Mouse (Mus musculus): Measurements from ENCODE around the gene Efna4.

Gene Efna4

DNA sequence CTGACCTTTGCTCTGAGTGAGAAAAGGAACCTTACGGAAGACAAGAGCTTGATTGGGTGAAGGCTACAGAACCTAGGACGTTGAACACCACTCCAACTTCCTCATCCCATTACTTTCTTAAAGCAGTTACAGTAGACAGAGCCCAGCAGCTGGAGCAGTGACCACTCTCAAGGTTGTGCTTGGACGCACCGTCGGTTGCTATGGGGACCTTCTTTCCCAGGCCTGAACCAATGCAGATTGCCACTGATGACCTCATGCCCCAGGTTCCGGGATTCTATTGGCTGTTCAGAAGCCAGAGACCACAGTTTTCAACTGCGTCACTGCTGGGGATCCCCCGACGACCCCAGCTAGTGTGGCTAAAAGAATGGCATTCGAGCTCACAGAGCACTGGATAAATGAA is 6.9 kb downstream of the Efna4 start:
- DNase-seq (ENCODE audit: low spot score): no peak

GRCm38 (mm10) chr3:89330346-89330745 is 7.5 kb downstream of the Efna4 start:
- no peak for DNase-seq (ENCODE audit: low spot score)

- DNase-seq (ENCODE audit: low spot score): no peak
Measured at GRCm38 (mm10) chr3:89328623-89329022, 9.2 kb downstream of the Efna4 start.

GRCm38 (mm10) chr3:89327371-89327870 is 10.4 kb downstream of the Efna4 start:
- DNase-seq (ENCODE audit: low spot score): no peak

GRCm38 (mm10) chr3:89325882-89326281 is 11.9 kb downstream of the Efna4 start:
- no peak for DNase-seq (ENCODE audit: low spot score)

- DNase-seq (ENCODE audit: low spot score): peak; percentile 76
Measured at GRCm38 (mm10) chr3:89322514-89323165, 15.2 kb downstream of the Efna4 start, which contains the start of gene Efna3. TSS of gene Efna3 (minus strand) at chr3:89322965.

GRCm38 (mm10) chr3:89322131-89322500 is 15.7 kb downstream of the Efna4 start:
- DNase-seq (ENCODE audit: low spot score): no peak

DNA sequence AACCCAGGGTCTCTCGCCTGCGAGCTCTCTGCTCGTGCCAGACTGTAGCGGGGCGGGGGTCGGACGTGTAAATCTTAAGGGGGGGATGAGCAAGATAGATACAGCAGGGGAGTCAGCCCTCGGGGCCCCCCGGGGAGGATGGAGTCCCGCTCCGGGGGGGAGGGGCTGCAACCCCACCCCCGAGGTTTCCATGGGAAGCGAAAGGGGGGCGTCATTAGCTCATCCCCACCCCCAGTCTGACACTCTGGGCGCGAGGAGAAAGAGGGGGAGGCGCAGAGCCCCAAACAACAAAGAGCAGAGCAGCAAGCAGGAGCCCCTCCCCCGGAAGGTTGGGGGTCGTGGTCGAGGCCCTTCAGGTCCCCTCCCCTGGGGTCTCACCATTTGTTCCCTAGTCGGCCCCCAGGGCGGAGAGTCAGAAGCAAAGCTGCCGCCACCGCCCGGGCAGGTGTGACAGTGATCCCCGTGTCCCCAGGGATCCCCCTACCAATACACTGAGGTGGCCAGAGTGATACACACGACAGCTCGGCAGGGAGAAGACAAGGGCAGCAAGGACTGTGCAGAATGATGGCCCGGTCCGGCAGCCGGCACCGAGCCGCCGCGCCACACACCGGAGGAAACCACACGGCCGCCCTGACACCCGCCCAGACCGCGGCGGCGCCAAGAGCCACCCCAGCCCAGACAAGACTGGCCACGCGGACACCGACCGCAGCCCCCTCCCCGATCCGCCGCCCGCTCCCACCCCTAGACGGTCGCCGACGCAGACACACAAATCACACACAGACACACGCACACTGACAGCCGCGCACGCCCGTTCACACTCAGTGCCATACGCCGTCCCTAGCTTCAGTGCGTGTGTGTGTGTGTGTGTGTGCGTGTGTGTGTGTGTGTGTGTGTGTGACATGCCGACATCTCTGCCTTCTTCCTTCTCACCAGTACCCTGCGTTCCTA is 16.4 kb downstream of the Efna4 start:
- DNase-seq (ENCODE audit: low spot score): no peak

DNA sequence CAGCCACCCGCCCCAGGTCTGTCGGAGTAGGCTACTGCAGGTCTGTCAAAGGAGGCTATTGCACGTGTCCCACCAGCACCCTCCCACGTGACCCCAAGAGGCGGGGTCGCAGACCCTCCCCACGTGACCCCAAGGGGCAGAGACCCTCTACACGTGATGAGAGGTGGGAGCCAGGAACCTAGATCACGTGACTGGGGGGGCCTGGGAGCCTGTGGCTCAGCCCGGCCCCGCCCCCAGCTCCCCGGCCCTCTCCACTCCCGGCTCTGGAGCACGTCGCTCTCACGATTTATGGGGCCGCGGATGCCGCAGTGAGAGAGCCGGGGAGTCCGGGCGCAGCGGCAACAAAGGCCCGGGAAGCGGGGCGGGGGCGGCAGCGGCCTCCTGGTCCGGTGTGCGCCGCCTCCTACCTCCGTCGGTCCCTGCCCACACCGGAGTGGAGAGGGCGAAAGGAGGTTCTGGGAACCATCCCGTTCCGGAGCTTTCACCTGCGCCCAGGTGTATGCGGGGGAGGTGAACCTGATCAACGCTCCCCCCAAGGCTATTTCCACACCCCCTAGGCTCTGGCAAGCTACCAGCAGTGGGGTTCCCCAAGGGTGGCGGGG is 17.1 kb downstream of the Efna4 start:
- peak; percentile 29 for DNase-seq (ENCODE audit: low spot score)

GRCm38 (mm10) chr3:89319591-89320350 is 18.1 kb downstream of the Efna4 start:
- DNase-seq (ENCODE audit: low spot score): no peak

GRCm38 (mm10) chr3:89318971-89319590 is 18.7 kb downstream of the Efna4 start:
- DNase-seq (ENCODE audit: low spot score): no peak

GRCm38 (mm10) chr3:89318316-89318715 is 19.5 kb downstream of the Efna4 start:
- no peak for DNase-seq (ENCODE audit: low spot score)

DNA sequence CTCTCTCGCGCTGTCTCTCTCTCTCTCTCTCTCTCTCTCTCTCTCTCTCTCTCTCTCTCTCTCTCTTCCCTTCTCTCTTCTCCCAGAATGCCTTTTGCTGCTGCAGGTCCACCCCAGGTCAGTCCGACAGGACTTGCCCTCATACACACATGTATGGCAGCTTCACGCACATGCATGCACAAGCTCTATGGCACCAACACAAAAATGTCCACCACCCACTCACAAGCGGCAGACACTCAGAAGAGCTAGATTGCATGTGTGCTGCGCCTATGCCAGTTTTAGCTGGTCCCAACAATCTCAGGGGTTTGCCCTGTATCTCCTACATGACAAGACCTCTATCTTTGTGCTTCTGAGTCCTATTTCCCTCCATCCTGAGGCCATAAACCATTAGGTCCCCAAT is 20.6 kb downstream of the Efna4 start:
- no peak for DNase-seq (ENCODE audit: low spot score)

DNA sequence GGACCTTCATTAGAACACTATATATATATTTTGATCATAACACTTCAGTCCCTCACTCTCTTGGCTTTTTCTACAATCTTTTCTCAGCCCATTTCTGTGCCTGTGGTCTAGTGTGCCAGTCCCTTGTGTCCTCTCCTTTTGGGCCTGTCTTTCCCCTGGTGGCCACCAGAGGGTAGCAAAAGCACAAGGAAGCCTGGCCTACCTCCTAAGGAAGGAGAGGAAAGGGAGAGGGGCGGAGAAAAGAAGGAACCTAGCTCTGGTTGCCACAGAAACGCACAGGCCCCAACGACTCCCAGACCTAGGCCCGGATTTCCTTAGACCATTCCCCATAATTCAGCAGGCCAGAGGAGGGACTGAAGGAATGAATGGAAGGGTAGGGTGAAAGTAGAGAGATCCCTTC is 21.0 kb downstream of the Efna4 start:
- DNase-seq (ENCODE audit: low spot score): peak; percentile 90

DNA sequence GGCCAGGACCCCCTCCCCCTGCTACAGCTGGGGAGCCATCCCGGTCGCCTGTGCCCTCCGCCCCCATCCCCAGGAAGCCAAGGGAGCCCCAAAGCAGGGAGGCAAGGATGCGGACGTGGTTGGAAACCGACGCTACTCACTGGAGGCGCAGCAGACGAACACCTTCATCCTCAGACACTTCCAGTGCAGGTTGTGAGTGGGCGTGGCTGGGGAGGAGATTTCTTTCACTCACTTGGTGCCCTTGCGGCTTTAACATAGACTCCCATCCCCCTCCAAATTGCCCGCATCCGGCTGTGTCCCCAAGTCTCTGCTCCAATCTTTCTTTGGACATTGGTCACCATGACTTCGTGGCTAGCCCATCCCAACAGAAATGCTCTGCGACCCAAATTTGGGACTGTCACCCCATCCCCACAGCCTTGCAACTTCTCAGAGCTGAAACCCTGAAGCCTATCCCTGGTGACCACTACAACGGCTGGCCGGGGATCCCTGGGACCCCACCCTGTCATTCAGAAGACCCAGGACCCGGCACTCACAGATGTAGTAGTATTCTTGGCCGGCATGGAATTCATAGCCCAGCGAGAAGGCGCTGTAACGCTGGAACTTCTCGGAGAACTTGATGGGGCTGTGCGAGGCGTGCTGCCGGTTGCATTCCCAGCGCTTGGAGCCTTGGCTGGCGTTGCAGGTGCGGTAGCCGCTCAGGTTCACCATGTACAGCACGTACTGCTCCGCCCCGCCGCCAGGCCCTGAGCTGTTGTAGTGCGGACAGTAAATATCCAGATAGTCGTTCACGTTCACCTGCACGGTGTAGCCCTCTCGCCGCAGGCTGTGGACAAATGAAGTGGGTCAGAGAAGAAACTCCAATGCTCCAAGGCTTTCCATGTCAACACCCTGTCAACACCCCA is 21.6 kb downstream of the Efna4 start:
- DNase-seq (ENCODE audit: low spot score): peak; percentile 30

GRCm38 (mm10) chr3:89315195-89315929 is 22.5 kb downstream of the Efna4 start:
- peak; percentile 79 for DNase-seq (ENCODE audit: low spot score)

DNA sequence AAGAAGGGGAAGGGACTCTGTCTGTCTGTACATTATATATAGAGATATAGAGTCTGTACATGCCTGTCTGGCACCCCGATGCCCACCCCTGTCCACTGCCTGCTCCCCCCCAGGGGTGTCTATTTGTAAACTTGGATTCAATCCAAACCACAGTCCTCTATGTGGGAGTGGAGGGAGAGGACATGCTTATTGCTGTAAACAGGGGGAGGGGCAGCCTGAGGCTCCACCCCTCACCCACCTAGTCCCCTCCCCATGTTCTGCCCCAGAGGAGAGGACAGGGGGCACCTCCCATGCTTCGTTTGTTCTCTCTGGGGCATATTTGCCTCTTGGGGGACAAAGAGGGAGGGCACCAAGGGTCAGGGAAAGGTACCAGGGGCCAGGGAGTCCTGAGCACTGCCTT is 23.0 kb downstream of the Efna4 start:
- no peak for DNase-seq (ENCODE audit: low spot score)

DNA sequence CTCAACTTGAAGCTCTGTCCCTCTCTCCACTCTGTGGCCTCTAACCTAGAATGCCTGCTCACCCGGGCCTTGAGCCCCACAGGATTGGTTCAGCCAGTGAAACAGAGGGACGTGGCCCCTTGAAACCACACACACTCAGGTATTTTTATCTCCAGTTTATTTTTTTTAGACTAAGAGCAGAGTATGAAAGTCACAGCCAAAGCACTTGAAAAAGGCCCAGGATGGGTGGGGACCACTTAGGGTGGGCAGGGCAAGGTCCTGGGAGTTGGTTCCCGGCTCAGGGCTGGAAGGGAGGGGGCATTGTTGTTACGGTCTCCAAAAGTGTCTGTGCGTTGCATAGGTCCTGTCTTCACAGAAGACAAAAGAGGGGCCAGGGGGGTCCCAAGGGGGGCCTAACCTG is 23.5 kb downstream of the Efna4 start:
- DNase-seq (ENCODE audit: low spot score): no peak

- peak; percentile 67 for DNase-seq (ENCODE audit: low spot score)
Measured at GRCm38 (mm10) chr3:89308089-89308488, 29.7 kb downstream of the Efna4 start.

Measured in urinary bladder, postnatal 14 days (tissue).